Mouse (Mus musculus) limb, embryonic 15.5 days (tissue): ENCODE measurements at regions not wholly inside any gene's neighbourhood (a gene's known extent, or its start where the extent isn't known, plus 50 kb on each side); places are given as distances from the start of the nearest gene placed in this dataset.

Experiments
- ATAC-seq: fragments of 200-750 bp; cut with Nextera tagmentation; 2 replicates; pipeline ENCODE4 v1.8.0; 2017; ENCODE audit warnings: low read depth, moderate TSS enrichment; ENCODE audit not compliant: insufficient number of reproducible peaks, low FRiP score, low TSS enrichment
- H3K27ac ChIP-seq: fragments of 300-500 bp; sonication (generic); 2 replicates; pipeline ENCODE4 v1.5.1; 2015; ENCODE audit warnings: moderate library complexity, mild to moderate bottlenecking, inconsistent platforms
- H3K27me3 ChIP-seq: fragments of 300-500 bp; sonication (generic); 2 replicates; pipeline ENCODE4 v1.6.1; 2015; ENCODE audit warnings: inconsistent platforms
- H3K36me3 ChIP-seq: fragments of 300-500 bp; sonication (generic); 2 replicates; pipeline ENCODE4 v1.6.1; 2015; ENCODE audit warnings: inconsistent platforms
- H3K4me1 ChIP-seq: fragments of 300-500 bp; sonication (generic); 2 replicates; pipeline ENCODE4 v1.6.1; 2015; ENCODE audit warnings: inconsistent platforms
- H3K4me2 ChIP-seq: fragments of 300-500 bp; sonication (generic); 2 replicates; pipeline ENCODE4 v1.6.1; 2015; ENCODE audit warnings: mild to moderate bottlenecking, inconsistent platforms
- H3K4me3 ChIP-seq: fragments of 300-500 bp; sonication (generic); 2 replicates; pipeline ENCODE4 v1.5.1; 2015; ENCODE audit warnings: mild to moderate bottlenecking, inconsistent platforms
- H3K9ac ChIP-seq: fragments of 300-500 bp; sonication (generic); 2 replicates; pipeline ENCODE4 v1.6.1; 2015; ENCODE audit warnings: inconsistent platforms
- H3K9me3 ChIP-seq: fragments of 300-500 bp; sonication (generic); 2 replicates; pipeline ENCODE4 v1.6.1; 2016; ENCODE audit warnings: inconsistent platforms
- WGBS: fragments of 180-500 bp; shearing (Covaris S2); methylation state at CpG from one replicate; pipeline ENCODE4 v1.1.7; 2015; 5-methylcytosine and 5-hydroxymethylcytosine counted together

- Histone ChIP-seq H3K4me3 (no peak overlapping the region), H3K4me2 (no peak overlapping the region), H3K27me3 (no peaks in the 10 kb centered on the region), H3K4me1 (peaks cover 25% of the 10 kb centered on the region), H3K27ac (peak overlapping the region; percentile 75), H3K36me3 (no peaks in the 10 kb centered on the region), H3K9me3 (no peaks in the 10 kb centered on the region), H3K9ac (no peak overlapping the region)
- WGBS: 28% methylated on average over 10 of the region's 10 CpGs
- peak; percentile 85 for ATAC-seq
These were observed 437.0 kb upstream of the Id2 start for GRCm38 (mm10) chr12:25533709-25534619.

- Histone ChIP-seq H3K27ac (no peak overlapping the region), H3K9ac (no peak overlapping the region), H3K36me3 (no peaks in the 10 kb centered on the region), H3K9me3 (no peaks in the 10 kb centered on the region), H3K4me3 (no peak overlapping the region), H3K27me3 (no peaks in the 10 kb centered on the region), H3K4me1 (peaks cover 21% of the 10 kb centered on the region), H3K4me2 (no peak overlapping the region)
- 87% methylated on average over 3 of the region's 3 CpGs for WGBS
- ATAC-seq: no peak
These were observed 433.5 kb upstream of the Id2 start for GRCm38 (mm10) chr12:25530483-25530882.

GRCm38 (mm10) chr12:25529537-25529936 lies 432.6 kb upstream of the Id2 start:
- Histone ChIP-seq H3K4me3 (no peak overlapping the region), H3K9me3 (no peaks in the 10 kb centered on the region), H3K9ac (no peak overlapping the region), H3K4me2 (no peak overlapping the region), H3K27ac (no peak overlapping the region), H3K4me1 (peaks cover 13% of the 10 kb centered on the region), H3K27me3 (no peaks in the 10 kb centered on the region), H3K36me3 (no peaks in the 10 kb centered on the region)
- 87% methylated on average over 3 of the region's 3 CpGs for WGBS
- ATAC-seq: no peak

GRCm38 (mm10) chr12:25526639-25527038 lies 429.7 kb upstream of the Id2 start:
- Histone ChIP-seq H3K27me3 (no peaks in the 10 kb centered on the region), H3K4me1 (no peaks in the 10 kb centered on the region), H3K4me3 (no peak overlapping the region), H3K4me2 (no peak overlapping the region), H3K9ac (no peak overlapping the region), H3K9me3 (no peaks in the 10 kb centered on the region), H3K36me3 (no peaks in the 10 kb centered on the region), H3K27ac (no peak overlapping the region)
- no peak for ATAC-seq
- WGBS: 76% methylated on average over 11 of the region's 11 CpGs

- WGBS: 74% methylated on average over 2 of the region's 2 CpGs
These were observed 419.8 kb upstream of the Id2 start for GRCm38 (mm10) chr12:25516738-25517137.

GRCm38 (mm10) chr12:25513679-25514078 lies 416.7 kb upstream of the Id2 start:
- Histone ChIP-seq H3K4me2 (no peak overlapping the region), H3K27ac (no peak overlapping the region), H3K9ac (no peak overlapping the region), H3K4me1 (no peaks in the 10 kb centered on the region), H3K36me3 (no peaks in the 10 kb centered on the region), H3K27me3 (no peaks in the 10 kb centered on the region), H3K4me3 (no peak overlapping the region), H3K9me3 (no peaks in the 10 kb centered on the region)
- ATAC-seq: no peak

More at GRCm38 (mm10) chr12:25516738-25517137, 419.8 kb upstream of the Id2 start:
- no peaks in the 10 kb centered on the region for H3K9me3 ChIP-seq
- H3K36me3 ChIP-seq: no peaks in the 10 kb centered on the region
- no peak overlapping the region for H3K27ac ChIP-seq
- H3K9ac ChIP-seq: no peak overlapping the region
- ATAC-seq: no peak
- no peaks in the 10 kb centered on the region for H3K27me3 ChIP-seq
- no peaks in the 10 kb centered on the region for H3K4me1 ChIP-seq
- no peak overlapping the region for H3K4me3 ChIP-seq
- no peak overlapping the region for H3K4me2 ChIP-seq

GRCm38 (mm10) chr12:25509666-25510065 lies 412.7 kb upstream of the Id2 start:
- no peak overlapping the region for H3K27ac ChIP-seq
- no peaks in the 10 kb centered on the region for H3K36me3 ChIP-seq
- no peak overlapping the region for H3K9ac ChIP-seq
- H3K4me1 ChIP-seq: no peaks in the 10 kb centered on the region
- no peak overlapping the region for H3K4me3 ChIP-seq
- no peaks in the 10 kb centered on the region for H3K27me3 ChIP-seq
- 84% methylated on average over 4 of the region's 4 CpGs for WGBS
- ATAC-seq: no peak
- no peaks in the 10 kb centered on the region for H3K9me3 ChIP-seq
- no peak overlapping the region for H3K4me2 ChIP-seq

GRCm38 (mm10) chr12:25493233-25493632 lies 396.3 kb upstream of the Id2 start:
- ATAC-seq: no peak
- WGBS: 74% methylated on average over 5 of the region's 5 CpGs
- Histone ChIP-seq H3K9me3 (no peaks in the 10 kb centered on the region), H3K4me3 (no peak overlapping the region), H3K36me3 (no peaks in the 10 kb centered on the region), H3K4me1 (no peaks in the 10 kb centered on the region), H3K27me3 (no peaks in the 10 kb centered on the region), H3K4me2 (no peak overlapping the region), H3K9ac (no peak overlapping the region), H3K27ac (no peak overlapping the region)

GRCm38 (mm10) chr12:25492483-25493190 lies 395.7 kb upstream of the Id2 start:
- Histone ChIP-seq H3K4me1 (no peaks in the 10 kb centered on the region), H3K4me3 (no peak overlapping the region)
- 89% methylated on average over 3 of the region's 3 CpGs for WGBS

GRCm38 (mm10) chr12:25475180-25475758 lies 378.3 kb upstream of the Id2 start:
- H3K4me3 ChIP-seq: no peak overlapping the region

More at GRCm38 (mm10) chr12:25492483-25493190, 395.7 kb upstream of the Id2 start:
- no peak for ATAC-seq
- no peak overlapping the region for H3K9ac ChIP-seq
- no peaks in the 10 kb centered on the region for H3K36me3 ChIP-seq
- H3K4me2 ChIP-seq: no peak overlapping the region
- no peak overlapping the region for H3K27ac ChIP-seq
- H3K27me3 ChIP-seq: no peaks in the 10 kb centered on the region
- H3K9me3 ChIP-seq: no peaks in the 10 kb centered on the region

GRCm38 (mm10) chr12:25469181-25469580 lies 372.2 kb upstream of the Id2 start:
- no peaks in the 10 kb centered on the region for H3K27me3 ChIP-seq
- no peak overlapping the region for H3K9ac ChIP-seq
- ATAC-seq: no peak
- no peaks in the 10 kb centered on the region for H3K4me1 ChIP-seq
- H3K4me3 ChIP-seq: no peak overlapping the region
- no peaks in the 10 kb centered on the region for H3K36me3 ChIP-seq
- H3K9me3 ChIP-seq: no peaks in the 10 kb centered on the region
- 78% methylated on average over 10 of the region's 10 CpGs for WGBS
- no peak overlapping the region for H3K27ac ChIP-seq
- H3K4me2 ChIP-seq: no peak overlapping the region

More at GRCm38 (mm10) chr12:25475180-25475758, 378.3 kb upstream of the Id2 start:
- Histone ChIP-seq H3K27ac (no peak overlapping the region), H3K36me3 (no peaks in the 10 kb centered on the region), H3K9me3 (no peaks in the 10 kb centered on the region), H3K4me1 (peaks cover 4% of the 10 kb centered on the region), H3K9ac (no peak overlapping the region), H3K4me2 (no peak overlapping the region), H3K27me3 (no peaks in the 10 kb centered on the region)
- 13% methylated on average over 10 of the region's 10 CpGs for WGBS
- ATAC-seq: 0 out of 2 replicates have a peak, but pooled peaks have one; percentile 61

GRCm38 (mm10) chr12:25467789-25468188 lies 370.8 kb upstream of the Id2 start:
- Histone ChIP-seq H3K36me3 (no peaks in the 10 kb centered on the region), H3K27me3 (no peaks in the 10 kb centered on the region), H3K4me3 (no peak overlapping the region), H3K9me3 (no peaks in the 10 kb centered on the region), H3K9ac (no peak overlapping the region), H3K27ac (no peak overlapping the region), H3K4me2 (no peak overlapping the region), H3K4me1 (no peaks in the 10 kb centered on the region)
- 51% methylated on average over 12 of the region's 12 CpGs for WGBS
- ATAC-seq: no peak
